Mouse (Mus musculus) v-Abl transformed pro-B cells (cell line): Measurements from ENCODE around the gene Ak1.

Experiments used
- in situ Hi-C, 2 experiments: fragments of 400-800 bp; cut with MboI; formaldehyde crosslinking; loops; one replicate each; pipeline ENCODE4 v1.15.1; 2025; ENCODE audit not compliant: unreplicated experiment in 2 of 2

The Ak1 gene

GRCm38 (mm10) chr2:32621517-32621859 lies at the start of gene Ak1:
Ak1 (plus strand) TSS chr2:32621758.
- in situ Hi-C loops = no loop called here

GRCm38 (mm10) chr2:32572196-32572595 lies 49.4 kb upstream of the Ak1 start:
- in situ Hi-C loops = no loop called here

GRCm38 (mm10) chr2:32574497-32574896 lies 47.1 kb upstream of the Ak1 start, which contains the start of gene Pip5kl1:
Pip5kl1 (plus strand) TSS chr2:32574797.
- in situ Hi-C loops = no loop called here

- in situ Hi-C loops = loop anchor here in 1 of 2 experiments (25.0 kb wide), 1 partner anchor 112 kb away; no protein-coding TSS in a partner anchor
These were observed 46.5 kb upstream of the Ak1 start for GRCm38 (mm10) chr2:32574901-32575585.

GRCm38 (mm10) chr2:32575586-32576160 lies 45.9 kb upstream of the Ak1 start, which contains the start of gene 9430097D07Rik:
9430097D07Rik (minus strand) TSS chr2:32575684.
- in situ Hi-C loops = loop anchor here in 1 of 2 experiments (25.0 kb wide), 1 partner anchor 112 kb away; no protein-coding TSS in a partner anchor

- in situ Hi-C loops = loop anchor here in 1 of 2 experiments (25.0 kb wide), 1 partner anchor 111 kb away; no protein-coding TSS in a partner anchor
These were observed 45.0 kb upstream of the Ak1 start for GRCm38 (mm10) chr2:32576532-32576931.

- in situ Hi-C loops = loop anchor here in 1 of 2 experiments (25.0 kb wide), 1 partner anchor 109 kb away; no protein-coding TSS in a partner anchor
These were observed 43.2 kb upstream of the Ak1 start for GRCm38 (mm10) chr2:32578146-32579046.

GRCm38 (mm10) chr2:32581450-32582095 lies 40.0 kb upstream of the Ak1 start:
- in situ Hi-C loops = loop anchor here in 1 of 2 experiments (25.0 kb wide), 1 partner anchor 106 kb away; no protein-coding TSS in a partner anchor

- in situ Hi-C loops = loop anchor here in 1 of 2 experiments (25.0 kb wide), 1 partner anchor 104 kb away; no protein-coding TSS in a partner anchor
These were observed 38.4 kb upstream of the Ak1 start for GRCm38 (mm10) chr2:32582830-32583799.

GRCm38 (mm10) chr2:32585149-32585714 lies 36.3 kb upstream of the Ak1 start:
- in situ Hi-C loops = loop anchor here in 1 of 2 experiments (25.0 kb wide), 1 partner anchor 102 kb away; no protein-coding TSS in a partner anchor

GRCm38 (mm10) chr2:32586871-32587351 lies 34.6 kb upstream of the Ak1 start, which contains the start of gene St6galnac4:
St6galnac4 (plus strand) TSS chr2:32587095.
- in situ Hi-C loops = loop anchor here in 1 of 2 experiments (25.0 kb wide), 1 partner anchor 100 kb away; no protein-coding TSS in a partner anchor

GRCm38 (mm10) chr2:32587731-32588321 lies 33.7 kb upstream of the Ak1 start:
- in situ Hi-C loops = loop anchor here in 1 of 2 experiments (25.0 kb wide), 1 partner anchor 99 kb away; no protein-coding TSS in a partner anchor

GRCm38 (mm10) chr2:32589213-32589795 lies 32.3 kb upstream of the Ak1 start:
- in situ Hi-C loops = loop anchor here in 1 of 2 experiments (25.0 kb wide), 1 partner anchor 98 kb away; no protein-coding TSS in a partner anchor

- in situ Hi-C loops = loop anchor here in 1 of 2 experiments (25.0 kb wide), 1 partner anchor 97 kb away; no protein-coding TSS in a partner anchor
These were observed 31.3 kb upstream of the Ak1 start for GRCm38 (mm10) chr2:32590224-32590623.

- in situ Hi-C loops = loop anchor here in 1 of 2 experiments (25.0 kb wide), 1 partner anchor 96 kb away; no protein-coding TSS in a partner anchor
These were observed 30.3 kb upstream of the Ak1 start for GRCm38 (mm10) chr2:32591249-32591648.

- in situ Hi-C loops = loop anchor here in 1 of 2 experiments (25.0 kb wide), 1 partner anchor 91 kb away; no protein-coding TSS in a partner anchor
These were observed 24.8 kb upstream of the Ak1 start for GRCm38 (mm10) chr2:32596725-32597124.

GRCm38 (mm10) chr2:32597248-32597647 lies 24.3 kb upstream of the Ak1 start:
- in situ Hi-C loops = loop anchor here in 1 of 2 experiments (25.0 kb wide), 1 partner anchor 90 kb away; no protein-coding TSS in a partner anchor
